ENCODE assay signal across 11 mouse cellular contexts in genomic region chr9:68842134-68842892, GRCm38 (mm10).
DNase-seq lines count a peak whose midpoint lies in the region; ATAC-seq and TF ChIP-seq lines count a peak whose summit lies in the region.
"Had no signal": no experiment of that assay in that cellular context is flagged by ENCODE, and none has a peak within 500 bp of the region (broad histone marks: within the 10 kb centered on the region; RNA-seq: fewer than 3 reads in every experiment).

No protein-coding gene starts in this region.

- H3K4me1 ChIP-seq in kidney, adult 2 months (ENCODE audit: control insufficient read depth, insufficient read depth, low read length): no peaks in the 10 kb centered on the region
- 0 out of 2 replicates have a peak, but pooled peaks cover 9% of the 10 kb centered on the region for H3K4me1 ChIP-seq in hindbrain, embryonic 14.5 days (replicated peaks; ENCODE audit: control insufficient read depth, insufficient read depth, low read length)
- H3K4me1 ChIP-seq in neural tube, embryonic 15.5 days: peaks cover 20% of the 10 kb centered on the region
- H3K4me1 ChIP-seq: embryonic facial prominence, embryonic 12.5 days had no signal

- 74% methylated on average over 16 of the region's 16 CpGs for WGBS in kidney, adult 2 months
- WGBS in hindbrain, embryonic 14.5 days: 26% methylated on average over 16 of the region's 16 CpGs
- 35% methylated on average over 16 of the region's 16 CpGs for WGBS in neural tube, embryonic 15.5 days

- no peak overlapping the region for H3K4me3 ChIP-seq in kidney, adult 2 months (ENCODE audit: insufficient read depth, low read depth, low read length)
- no peak overlapping the region for H3K4me3 ChIP-seq in hindbrain, embryonic 14.5 days (replicated peaks; ENCODE audit: low read length)
- H3K4me3 ChIP-seq in neural tube, embryonic 15.5 days (replicated peaks): no peak overlapping the region
- H3K4me3 ChIP-seq: embryonic facial prominence, embryonic 12.5 days had no signal

- H3K9ac ChIP-seq in hindbrain, embryonic 14.5 days: no peak overlapping the region
- no peak overlapping the region for H3K9ac ChIP-seq in neural tube, embryonic 15.5 days (replicated peaks)
- H3K9ac ChIP-seq: embryonic facial prominence, embryonic 12.5 days had no signal

- H3K27ac ChIP-seq in kidney, adult 2 months (ENCODE audit: insufficient read depth, low read depth, low read length): no peak overlapping the region
- peak overlapping the region; percentile 2; the same call in 1 of the 2 replicates for H3K27ac ChIP-seq in hindbrain, embryonic 14.5 days
- peak overlapping the region; percentile 48 for H3K27ac ChIP-seq in neural tube, embryonic 15.5 days (replicated peaks)
- H3K27ac ChIP-seq: embryonic facial prominence, embryonic 12.5 days had no signal

- H3K27me3 ChIP-seq in kidney, adult 2 months (replicated peaks; ENCODE audit: control insufficient read depth, insufficient read depth, low read length): no peaks in the 10 kb centered on the region
- no peaks in the 10 kb centered on the region for H3K27me3 ChIP-seq in hindbrain, embryonic 14.5 days (ENCODE audit: control insufficient read depth, insufficient read depth, low read length)
- no peaks in the 10 kb centered on the region for H3K27me3 ChIP-seq in neural tube, embryonic 15.5 days (replicated peaks)
- H3K27me3 ChIP-seq: embryonic facial prominence, embryonic 12.5 days had no signal

- no peaks in the 10 kb centered on the region for H3K9me3 ChIP-seq in hindbrain, embryonic 14.5 days (ENCODE audit: control insufficient read depth, low read length)
- H3K9me3 ChIP-seq in neural tube, embryonic 15.5 days (replicated peaks): no peaks in the 10 kb centered on the region
- H3K9me3 ChIP-seq: embryonic facial prominence, embryonic 12.5 days had no signal

- H3K36me3 ChIP-seq in kidney, adult 2 months (ENCODE audit: control insufficient read depth, insufficient read depth, low read length): no peaks in the 10 kb centered on the region
- H3K36me3 ChIP-seq in hindbrain, embryonic 14.5 days (replicated peaks; ENCODE audit: control insufficient read depth, insufficient read depth): no peaks in the 10 kb centered on the region
- no peaks in the 10 kb centered on the region for H3K36me3 ChIP-seq in neural tube, embryonic 15.5 days
- H3K36me3 ChIP-seq: embryonic facial prominence, embryonic 12.5 days; G1E had no signal

- peak; percentile 46; the same call in 1 of the 2 replicates for ATAC-seq in hindbrain, embryonic 14.5 days (ENCODE audit: low FRiP score)
- ATAC-seq in neural tube, embryonic 15.5 days (ENCODE audit: low FRiP score): peak; percentile 53; the same call in 1 of the 2 replicates

- TF ChIP-seq POLR2A in kidney, adult 2 months (IDR thresholded peaks at IDR 0.05; ENCODE audit: low read depth, low read length): no peak

- TF ChIP-seq CTCF in kidney, adult 2 months (conservative IDR thresholded peaks at IDR 0.05; ENCODE audit: insufficient read depth, insufficient read length, low read depth, low read length): no peak

- peak; percentile 35 for DNase-seq in embryo, embryonic 11 days
- no peak for DNase-seq in embryo, embryonic 9.5 days (ENCODE audit: extremely low spot score)
- peak; percentile 16 for DNase-seq in kidney, postnatal 10 days
- DNase-seq in kidney, adult 2 months: no peak
- no peak for DNase-seq in hindbrain, embryonic 14.5 days (ENCODE audit: low spot score)
- DNase-seq in Muller cell, postnatal 12 days (ENCODE audit: inconsistent ontology term): no peak
- no peak for DNase-seq in layer of hippocampus, postnatal 10 days (ENCODE audit: low spot score in 2 of 2)
- DNase-seq: kidney, postnatal 36 days had no signal

- H3K4me2 ChIP-seq in hindbrain, embryonic 14.5 days (replicated peaks): peak overlapping the region; percentile 13
- peak overlapping the region; percentile 37 for H3K4me2 ChIP-seq in neural tube, embryonic 15.5 days
- H3K4me2 ChIP-seq: embryonic facial prominence, embryonic 12.5 days had no signal

Comparison
In these comparisons a context has a peak if more than half of its experiments do, and no peak if none do; other contexts are left out.
1. DNase-seq: peak in embryo, embryonic 11 days (single experiment) and kidney, postnatal 10 days (single experiment); none in embryo, embryonic 9.5 days (single experiment), kidney, adult 2 months (single experiment), hindbrain, embryonic 14.5 days (single experiment), Muller cell, postnatal 12 days (single experiment) and layer of hippocampus, postnatal 10 days (0 of 2).